Mouse (Mus musculus): Measurements from ENCODE around the gene Lipc.

Gene Lipc

GRCm38 (mm10) chr9:70954226-70954625 is 2.2 kb upstream of the Lipc start:
- DNase-seq = no peak

DNA sequence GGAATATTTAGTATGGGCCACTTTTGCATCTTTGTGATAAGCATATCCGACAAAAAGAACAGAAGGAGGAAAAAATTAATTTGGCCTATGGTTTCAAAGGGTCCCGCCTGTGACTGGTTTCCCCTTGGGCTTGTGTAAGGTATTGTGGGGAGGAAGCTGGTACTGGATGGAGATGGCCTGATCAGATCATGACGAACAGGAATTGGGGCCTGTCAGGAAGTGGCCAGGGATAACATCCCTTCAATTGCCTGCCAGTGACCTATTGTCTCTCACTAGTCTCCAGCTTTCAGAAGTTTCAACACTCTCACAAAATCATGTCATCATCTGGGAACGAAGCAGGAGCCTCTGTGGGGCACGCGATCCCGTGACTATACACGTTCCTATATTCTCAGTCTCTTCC is 2.7 kb downstream of the Lipc start:
- DNase-seq = no peak

DNA sequence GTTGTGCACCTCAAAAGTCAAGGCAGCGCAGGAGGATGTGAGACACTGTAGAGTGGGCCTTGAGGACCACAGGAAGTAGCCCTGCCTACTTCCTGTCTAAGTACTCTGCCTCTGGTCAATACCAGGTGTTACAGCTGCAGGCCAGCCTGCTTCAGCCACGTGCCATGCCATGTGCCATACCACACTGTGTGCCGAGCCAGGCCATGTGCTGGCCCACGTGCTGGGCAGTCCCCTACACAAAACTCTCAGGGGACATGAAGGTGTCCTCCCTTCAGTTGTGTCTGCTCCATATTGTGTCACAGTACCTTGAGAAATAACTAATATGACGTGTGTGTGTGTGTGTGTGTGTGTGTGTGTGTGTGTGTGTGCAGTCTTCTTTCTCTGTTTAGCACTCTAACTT is 4.7 kb downstream of the Lipc start:
- DNase-seq = no peak

- DNase-seq = peak; percentile 56
Measured at GRCm38 (mm10) chr9:70942686-70943333, 9.2 kb downstream of the Lipc start.

GRCm38 (mm10) chr9:70939752-70940501 is 12.1 kb downstream of the Lipc start:
- no peak for DNase-seq

- no peak for DNase-seq
Measured at GRCm38 (mm10) chr9:70938850-70939249, 13.2 kb downstream of the Lipc start.

DNA sequence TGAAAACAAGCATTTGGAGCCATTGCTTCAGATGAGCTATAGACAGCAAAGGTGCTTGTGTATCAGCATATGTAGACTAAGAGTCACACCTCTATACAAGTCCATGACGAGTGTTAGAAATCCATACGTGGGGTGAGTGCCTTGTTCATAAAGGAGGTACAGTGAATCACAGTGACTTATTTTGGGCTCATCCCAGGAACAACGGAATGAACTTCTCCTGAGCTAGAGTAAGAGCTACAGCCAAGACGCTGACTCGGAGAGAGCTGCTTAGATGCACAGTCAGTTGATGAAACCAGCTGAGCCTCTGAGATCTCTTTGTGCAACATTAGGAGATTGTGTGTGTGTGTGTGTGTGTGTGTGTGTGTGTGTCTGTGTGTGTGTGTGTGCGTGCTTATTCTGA is 13.9 kb downstream of the Lipc start:
- no peak for DNase-seq

GRCm38 (mm10) chr9:70934587-70935295 is 17.3 kb downstream of the Lipc start:
- no peak for DNase-seq

- peak; percentile 96 for DNase-seq
Measured at GRCm38 (mm10) chr9:70930641-70931020, 21.4 kb downstream of the Lipc start.

DNA sequence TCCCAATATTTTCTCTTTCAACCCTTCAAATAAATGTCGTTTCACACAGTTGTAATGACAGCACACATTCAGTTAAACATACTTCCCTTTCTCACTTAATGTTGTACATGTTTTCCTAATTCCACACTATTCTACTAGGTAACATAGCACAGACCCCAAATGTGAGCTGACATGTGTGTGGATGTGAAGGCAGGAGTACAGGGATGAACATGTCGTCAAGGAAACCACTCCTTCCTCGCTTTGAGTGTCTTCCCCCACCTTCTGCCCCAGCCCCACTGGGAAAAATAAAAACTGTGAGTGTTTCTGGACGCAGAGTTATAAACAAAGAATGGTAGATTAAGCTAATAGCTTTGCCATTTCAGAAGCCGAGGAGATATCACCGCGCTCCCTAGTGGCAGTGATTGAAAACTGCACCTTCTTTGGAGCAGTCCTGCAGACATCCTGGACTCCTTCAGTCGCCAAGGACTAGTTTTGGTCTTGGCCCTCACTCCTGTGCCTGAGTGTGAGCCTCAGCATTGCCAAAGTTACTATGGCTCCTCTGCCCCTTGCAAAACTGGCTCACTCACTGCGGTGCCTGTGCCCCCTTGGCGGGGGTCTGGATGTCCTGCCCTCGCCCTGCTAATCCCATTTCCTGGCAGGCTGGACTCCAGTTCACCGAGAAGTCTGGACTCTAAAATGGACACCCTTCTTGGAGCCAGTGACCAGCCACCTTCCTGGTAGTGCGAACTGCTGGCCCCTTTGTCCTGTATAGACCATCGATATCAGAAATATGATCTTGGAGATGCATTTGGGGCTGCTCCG is 22.0 kb downstream of the Lipc start:
- peak; percentile 89 for DNase-seq

GRCm38 (mm10) chr9:70928472-70928871 is 23.6 kb downstream of the Lipc start:
- DNase-seq = no peak

GRCm38 (mm10) chr9:70927701-70928100 is 24.3 kb downstream of the Lipc start:
- no peak for DNase-seq

- no peak for DNase-seq
Measured at GRCm38 (mm10) chr9:70926820-70927588, 25.0 kb downstream of the Lipc start.

GRCm38 (mm10) chr9:70925225-70925624 is 26.8 kb downstream of the Lipc start:
- no peak for DNase-seq

DNA sequence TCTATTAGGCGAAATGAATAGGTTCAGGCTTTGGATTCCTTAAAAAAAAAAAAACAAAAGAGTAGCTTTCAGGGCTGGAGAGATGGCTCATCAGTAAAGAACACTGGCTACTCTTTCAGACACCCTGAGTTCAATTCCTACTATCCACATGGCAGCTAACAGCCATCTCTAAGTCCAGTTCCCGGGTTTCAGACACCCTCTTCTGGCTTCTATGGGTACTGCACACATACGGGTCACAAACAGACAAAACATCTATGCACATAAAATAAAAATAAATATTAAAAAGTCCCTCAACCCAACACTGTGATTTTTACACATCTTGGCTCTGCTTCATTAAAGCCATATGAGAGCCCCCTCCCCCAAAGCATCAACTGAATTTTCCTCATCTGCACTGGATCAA is 27.3 kb downstream of the Lipc start:
- no peak for DNase-seq

DNA sequence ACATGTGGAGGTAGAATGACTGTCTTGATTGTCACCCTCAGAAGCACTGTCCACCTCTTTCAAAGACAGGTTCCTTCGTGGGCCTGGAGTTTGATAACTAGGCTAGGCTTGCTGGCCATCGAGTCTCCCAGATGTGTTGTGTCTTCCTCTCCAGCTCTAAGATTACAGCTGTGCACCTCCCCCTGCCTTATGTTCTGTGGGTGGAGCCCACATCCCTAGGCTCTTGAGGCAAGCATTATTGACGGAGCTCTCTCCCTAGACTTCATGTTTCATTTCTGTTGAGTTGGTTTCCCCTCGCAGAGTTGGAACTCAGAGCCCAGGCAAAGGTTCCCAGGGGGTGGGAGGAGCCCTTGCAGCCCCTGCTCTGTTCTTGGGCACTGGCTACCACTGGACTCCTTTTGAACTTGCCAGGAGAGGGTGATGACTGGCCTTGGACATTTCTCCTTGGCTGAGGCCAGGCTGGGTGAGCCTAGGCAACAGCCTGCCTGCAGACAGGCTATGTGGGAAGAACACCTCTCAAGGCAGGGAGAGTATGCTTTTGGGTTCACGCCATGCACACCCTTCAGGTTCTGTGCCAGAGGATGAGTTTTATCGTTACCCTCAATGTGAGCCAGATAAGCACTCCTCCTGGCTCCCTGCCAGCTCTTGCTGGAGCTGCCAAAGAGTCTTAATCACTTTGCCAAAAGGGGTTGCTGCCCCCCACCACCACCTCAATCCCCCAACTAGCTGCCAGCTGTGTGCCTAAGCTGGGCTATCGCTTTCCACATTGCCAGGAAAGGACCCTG is 30.1 kb downstream of the Lipc start:
- DNase-seq = peak; percentile 66

DNA sequence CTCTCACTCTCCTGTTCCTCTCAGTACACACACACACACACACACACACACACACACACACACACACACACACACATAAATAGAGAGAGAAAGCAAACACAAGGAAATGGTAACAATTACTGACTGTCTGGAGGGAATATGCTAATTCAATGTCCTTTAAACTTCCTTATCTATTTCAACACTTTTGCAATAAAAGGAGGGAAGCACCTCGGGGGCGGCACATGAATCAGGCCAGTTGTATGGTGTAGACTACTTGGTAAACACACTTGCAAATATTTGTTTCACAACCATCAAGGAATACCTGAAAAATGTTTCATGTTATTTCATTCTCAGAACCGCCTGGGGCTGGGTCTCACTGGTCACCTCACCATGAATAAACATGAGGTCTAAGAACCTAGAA is 30.9 kb downstream of the Lipc start:
- DNase-seq = no peak

GRCm38 (mm10) chr9:70919271-70919670 is 32.8 kb downstream of the Lipc start:
- no peak for DNase-seq

- no peak for DNase-seq
Measured at GRCm38 (mm10) chr9:70916516-70916915, 35.5 kb downstream of the Lipc start.

GRCm38 (mm10) chr9:70915356-70915685 is 36.7 kb downstream of the Lipc start:
- DNase-seq = no peak

DNA sequence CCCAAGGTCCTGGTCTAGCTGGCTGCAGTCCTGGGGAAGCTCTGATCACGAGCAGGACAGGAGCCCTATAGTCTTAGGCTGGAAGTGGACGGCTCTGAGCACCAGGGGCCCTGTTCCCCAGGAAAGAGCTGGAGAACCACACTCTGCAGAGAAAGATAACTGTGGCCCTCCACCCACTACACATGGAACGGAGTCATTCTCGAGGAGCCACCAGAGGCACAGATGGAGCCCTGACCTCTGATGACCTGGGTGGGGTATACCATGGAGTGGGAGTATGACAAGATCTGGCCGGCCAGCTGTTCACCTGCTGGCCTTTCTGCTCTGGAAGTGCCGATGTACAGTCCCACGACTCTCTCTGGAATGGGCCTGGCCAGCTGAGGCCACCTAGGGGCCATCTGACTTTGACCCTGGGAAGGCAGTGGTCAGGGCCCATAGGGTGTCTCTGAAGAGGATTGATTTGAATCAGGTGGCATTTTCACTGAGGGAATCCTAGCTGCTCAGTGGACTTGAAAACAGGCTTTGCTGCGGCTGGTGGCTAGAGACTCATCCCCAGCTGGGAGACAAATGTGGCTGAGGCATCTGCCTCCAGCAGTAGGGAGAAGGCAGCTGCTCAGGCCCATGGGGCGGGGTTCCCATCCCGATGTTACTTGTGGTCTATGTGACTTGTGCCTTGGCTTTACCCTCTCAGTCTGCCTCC is 37.2 kb downstream of the Lipc start:
- no peak for DNase-seq

Measured in cerebellum, adult 9-10 months (tissue).